Mouse (Mus musculus) urinary bladder, adult 2 months (tissue): ENCODE measurements around the gene Dmgdh. TPM values are rescaled to one million over a fixed set of nuclear protein-coding genes. Genes with fewer than 3 reads are reported as not detected.

ENCODE experiments used
- DNase-seq: peaks from one replicate; pipeline ENCODE4 v3.0.0; 2022; ENCODE audit warnings: low spot score
- polyA plus RNA-seq: library from polyadenylated mRNA; depleted of rRNA; stranded (reverse); fragments of >200 nt; gene quantifications from 2 replicates; pipeline ENCODE4 v1.2.3, GENCODE M21; 2012; rRNA removed

Gene Dmgdh
- 1.7 and 2.2 TPM in 2 replicates for polyA plus RNA-seq

GRCm38 (mm10) chr13:93674131-93674561, at the start of gene Dmgdh, which contains the start of gene Bhmt2:
Gene Dmgdh, plus strand, starts transcription at chr13:93674433.
Gene Bhmt2, minus strand, starts transcription at chr13:93674302.
- DNase-seq: no peak

GRCm38 (mm10) chr13:93628861-93629260, 45.4 kb upstream of the Dmgdh start:
- DNase-seq: no peak

GRCm38 (mm10) chr13:93630941-93631705, 43.1 kb upstream of the Dmgdh start:
- no peak for DNase-seq

GRCm38 (mm10) chr13:93632927-93633326, 41.3 kb upstream of the Dmgdh start:
- DNase-seq: no peak

- DNase-seq: no peak
Measured at GRCm38 (mm10) chr13:93636561-93636960, 37.7 kb upstream of the Dmgdh start.

GRCm38 (mm10) chr13:93637282-93638245, 36.7 kb upstream of the Dmgdh start, which contains the start of gene Bhmt:
Gene Bhmt, minus strand, starts transcription at chr13:93637961.
- DNase-seq: no peak

- no peak for DNase-seq
Measured at GRCm38 (mm10) chr13:93639636-93640035, 34.6 kb upstream of the Dmgdh start.

GRCm38 (mm10) chr13:93648387-93649130, 25.7 kb upstream of the Dmgdh start:
- DNase-seq: no peak

- no peak for DNase-seq
Measured at GRCm38 (mm10) chr13:93653382-93653781, 20.9 kb upstream of the Dmgdh start.

- DNase-seq: no peak
Measured at GRCm38 (mm10) chr13:93657941-93658340, 16.3 kb upstream of the Dmgdh start.

GRCm38 (mm10) chr13:93667586-93667985, 6.6 kb upstream of the Dmgdh start:
- no peak for DNase-seq

- DNase-seq: no peak
Measured at GRCm38 (mm10) chr13:93672371-93672770, 1.9 kb upstream of the Dmgdh start.

- no peak for DNase-seq
Measured at GRCm38 (mm10) chr13:93673296-93673695, 937 bp upstream of the Dmgdh start.

- no peak for DNase-seq
Measured at GRCm38 (mm10) chr13:93676864-93677263, 2.6 kb downstream of the Dmgdh start.

GRCm38 (mm10) chr13:93683336-93683735, 9.1 kb downstream of the Dmgdh start:
- DNase-seq: no peak

GRCm38 (mm10) chr13:93685226-93685625, 11.0 kb downstream of the Dmgdh start:
- no peak for DNase-seq

- DNase-seq: no peak
Measured at GRCm38 (mm10) chr13:93687321-93687720, 13.1 kb downstream of the Dmgdh start.

- no peak for DNase-seq
Measured at GRCm38 (mm10) chr13:93689566-93689965, 15.3 kb downstream of the Dmgdh start.

GRCm38 (mm10) chr13:93690821-93691220, 16.6 kb downstream of the Dmgdh start:
- DNase-seq: no peak

GRCm38 (mm10) chr13:93698866-93699265, 24.6 kb downstream of the Dmgdh start:
- no peak for DNase-seq

GRCm38 (mm10) chr13:93705697-93706096, 31.5 kb downstream of the Dmgdh start:
- DNase-seq: no peak

- DNase-seq: no peak
Measured at GRCm38 (mm10) chr13:93707271-93707670, 33.0 kb downstream of the Dmgdh start.
